Mouse (Mus musculus) megakaryocyte, embryonic 14.5 days (primary cell): ENCODE results near the gene Atp1a2. TPM values are rescaled to one million over a fixed set of nuclear protein-coding genes. Genes with fewer than 3 reads are reported as not detected.
A peak's percentile ranks its signal among the peaks of the same experiment; 100 is the strongest.

ENCODE experiments used
- H3K27me3 ChIP-seq: replicated peaks from 2 replicates; pipeline ENCODE3; 2012; ENCODE audit warnings: inconsistent platforms
- H3K36me3 ChIP-seq: replicated peaks from 2 replicates; pipeline ENCODE3; 2012; ENCODE audit warnings: low read length, inconsistent platforms, mixed read lengths
- H3K4me1 ChIP-seq: 2 replicates; pipeline ENCODE4 v1.6.1; 2012; ENCODE audit warnings: inconsistent platforms
- H3K4me3 ChIP-seq: replicated peaks from 2 replicates; pipeline ENCODE3; 2012; ENCODE audit warnings: moderate library complexity, mild to moderate bottlenecking, inconsistent platforms
- H3K9me3 ChIP-seq: 2 replicates; pipeline ENCODE4 v1.6.1; 2012; ENCODE audit warnings: inconsistent platforms
- FLI1 ChIP-seq: IDR thresholded peaks from 2 replicates; pipeline ENCODE4 v1.6.1; 2012; ENCODE audit warnings: low read length, inconsistent platforms, mixed read lengths
- GATA1 ChIP-seq: IDR thresholded peaks from 3 replicates; pipeline ENCODE4 v1.6.1; 2012; ENCODE audit warnings: mixed read lengths, low read length, inconsistent platforms, borderline replicate concordance
- polyA plus RNA-seq: library from polyadenylated mRNA; stranded (reverse); fragments of >175 nt; gene quantifications from 2 replicates; pipeline ENCODE4 v1.2.3, GENCODE M21; 2012; ENCODE audit warnings: low replicate concordance; ENCODE audit not compliant: insufficient read depth

Gene Atp1a2
- polyA plus RNA-seq, 1 experiment: 0.03 TPM

GRCm38 (mm10) chr1:172314911-172315310 is 17.0 kb upstream of the Atp1a2 start:
- Histone ChIP-seq H3K36me3 (peaks cover 39% of the 10 kb centered on the region), H3K4me1 (peaks cover 49% of the 10 kb centered on the region), H3K9me3 (no peaks in the 10 kb centered on the region), H3K4me3 (peak overlapping the region; percentile 38), H3K27me3 (peaks cover 10% of the 10 kb centered on the region)
- no peak for TF ChIP-seq GATA1
- TF ChIP-seq FLI1: no peak

- H3K4me3 ChIP-seq: peak overlapping the region; percentile 65
- peaks cover 56% of the 10 kb centered on the region for H3K4me1 ChIP-seq
- H3K36me3 ChIP-seq: peaks cover 29% of the 10 kb centered on the region
These were observed 15.9 kb upstream of the Atp1a2 start for GRCm38 (mm10) chr1:172313613-172314411.

DNA sequence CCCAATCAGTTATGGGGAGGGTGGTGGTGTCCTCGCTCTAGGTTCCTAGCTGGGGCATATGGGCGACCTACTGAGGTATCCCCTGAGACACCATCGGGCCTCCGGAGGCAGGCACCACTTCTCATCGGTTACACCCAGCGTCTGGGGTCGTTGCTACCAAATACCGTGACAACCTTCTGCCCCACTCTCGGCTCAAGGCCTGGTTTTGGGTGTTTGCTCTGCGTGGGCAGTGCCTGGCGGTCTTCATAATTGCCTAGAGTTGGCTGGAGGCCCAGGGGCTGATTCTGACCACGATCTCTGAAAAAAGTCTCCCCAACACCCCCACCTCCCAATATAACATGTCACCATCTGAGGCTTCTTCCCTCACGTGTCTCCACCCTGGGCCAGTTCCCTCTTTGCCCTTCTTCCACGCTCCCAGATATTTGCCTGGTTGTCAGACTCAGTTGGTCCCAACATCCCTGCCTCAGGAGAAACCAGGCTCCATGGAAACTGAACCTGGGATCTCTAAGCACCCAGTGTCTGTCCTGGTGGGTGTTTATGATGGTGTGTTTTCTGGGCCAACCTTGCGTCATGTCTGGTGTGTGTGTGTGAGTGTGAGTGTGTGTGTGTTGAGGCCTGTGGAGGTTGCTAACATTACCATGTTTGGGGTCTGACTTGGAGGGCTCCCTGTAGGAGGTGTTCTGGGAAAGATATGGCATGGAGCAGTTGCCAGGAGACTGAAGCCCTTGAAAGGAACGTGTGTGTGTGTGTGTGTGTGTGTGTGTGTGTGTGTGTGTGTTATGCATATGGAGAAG is 15.1 kb upstream of the Atp1a2 start:
- H3K9me3 ChIP-seq: no peaks in the 10 kb centered on the region
- H3K36me3 ChIP-seq: peaks cover 20% of the 10 kb centered on the region
- peaks cover 13% of the 10 kb centered on the region for H3K27me3 ChIP-seq
- TF ChIP-seq GATA1 (no peak), FLI1 (no peak)
- peaks cover 56% of the 10 kb centered on the region for H3K4me1 ChIP-seq
- peak overlapping the region; percentile 99 for H3K4me3 ChIP-seq

More at GRCm38 (mm10) chr1:172313613-172314411, 15.9 kb upstream of the Atp1a2 start:
- Histone ChIP-seq H3K27me3 (peaks cover 10% of the 10 kb centered on the region), H3K9me3 (no peaks in the 10 kb centered on the region)
- TF ChIP-seq GATA1 (no peak), FLI1 (no peak)

GRCm38 (mm10) chr1:172311921-172312767 is 14.3 kb upstream of the Atp1a2 start:
- Histone ChIP-seq H3K4me1 (peaks cover 58% of the 10 kb centered on the region), H3K9me3 (no peaks in the 10 kb centered on the region), H3K27me3 (peaks cover 17% of the 10 kb centered on the region), H3K36me3 (peaks cover 12% of the 10 kb centered on the region), H3K4me3 (peak overlapping the region; percentile 99)
- TF ChIP-seq FLI1: no peak
- TF ChIP-seq GATA1: no peak

GRCm38 (mm10) chr1:172311248-172311906 is 13.5 kb upstream of the Atp1a2 start:
- Histone ChIP-seq H3K27me3 (peaks cover 19% of the 10 kb centered on the region), H3K4me1 (peaks cover 66% of the 10 kb centered on the region), H3K36me3 (peaks cover 6% of the 10 kb centered on the region), H3K9me3 (no peaks in the 10 kb centered on the region), H3K4me3 (peak overlapping the region; percentile 99)
- TF ChIP-seq FLI1: no peak
- no peak for TF ChIP-seq GATA1

GRCm38 (mm10) chr1:172309699-172310398 is 12.0 kb upstream of the Atp1a2 start:
- Histone ChIP-seq H3K27me3 (peaks cover 16% of the 10 kb centered on the region), H3K9me3 (no peaks in the 10 kb centered on the region), H3K4me1 (peaks cover 72% of the 10 kb centered on the region), H3K36me3 (no peaks in the 10 kb centered on the region), H3K4me3 (peak overlapping the region; percentile 93)
- no peak for TF ChIP-seq FLI1

DNA sequence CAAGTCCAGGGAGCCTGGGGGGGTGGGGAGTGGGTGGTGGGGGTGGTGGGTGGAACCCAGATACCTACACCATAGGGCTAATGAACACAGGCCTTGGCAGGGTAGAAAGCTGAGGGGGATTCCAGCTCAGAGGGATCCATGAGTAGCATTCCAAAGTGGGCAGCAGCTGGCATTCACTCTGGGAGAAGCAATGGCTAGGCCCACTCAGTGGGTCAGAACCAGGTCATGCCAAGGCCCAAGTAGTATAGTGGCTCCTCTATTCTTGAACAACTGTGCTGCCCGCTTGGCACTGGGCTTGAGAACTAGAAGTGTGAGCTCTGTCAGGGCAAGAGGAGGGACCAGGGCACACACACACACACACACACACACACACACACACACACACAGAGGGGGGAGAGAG is 10.5 kb upstream of the Atp1a2 start:
- H3K36me3 ChIP-seq: no peaks in the 10 kb centered on the region
- H3K4me1 ChIP-seq: peaks cover 75% of the 10 kb centered on the region
- H3K9me3 ChIP-seq: no peaks in the 10 kb centered on the region
- no peak overlapping the region for H3K4me3 ChIP-seq
- no peak for TF ChIP-seq GATA1
- TF ChIP-seq FLI1: no peak
- peaks cover 20% of the 10 kb centered on the region for H3K27me3 ChIP-seq

DNA sequence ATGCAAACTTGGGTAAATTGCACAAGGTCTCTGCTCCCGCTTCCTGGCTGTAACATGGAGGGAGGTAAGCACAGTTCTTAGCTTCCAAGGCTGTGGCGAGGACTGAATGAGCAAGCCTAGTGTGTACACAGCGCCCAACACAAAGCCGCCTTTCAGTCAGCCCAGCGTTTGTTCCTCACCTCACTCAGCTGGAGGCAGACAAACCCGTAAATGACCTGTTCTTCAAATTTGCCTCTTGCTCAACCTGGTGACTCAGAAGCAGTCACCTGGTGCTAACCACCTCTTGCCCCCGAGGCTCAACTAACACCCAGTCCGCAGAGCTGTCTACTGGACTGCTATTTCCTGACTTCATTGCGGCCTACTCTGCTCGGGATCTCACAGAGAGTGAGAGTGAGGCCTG is 10.1 kb upstream of the Atp1a2 start:
- Histone ChIP-seq H3K36me3 (no peaks in the 10 kb centered on the region), H3K4me3 (no peak overlapping the region), H3K4me1 (peaks cover 75% of the 10 kb centered on the region), H3K27me3 (peaks cover 24% of the 10 kb centered on the region), H3K9me3 (no peaks in the 10 kb centered on the region)
- TF ChIP-seq FLI1 (no peak), GATA1 (no peak)

DNA sequence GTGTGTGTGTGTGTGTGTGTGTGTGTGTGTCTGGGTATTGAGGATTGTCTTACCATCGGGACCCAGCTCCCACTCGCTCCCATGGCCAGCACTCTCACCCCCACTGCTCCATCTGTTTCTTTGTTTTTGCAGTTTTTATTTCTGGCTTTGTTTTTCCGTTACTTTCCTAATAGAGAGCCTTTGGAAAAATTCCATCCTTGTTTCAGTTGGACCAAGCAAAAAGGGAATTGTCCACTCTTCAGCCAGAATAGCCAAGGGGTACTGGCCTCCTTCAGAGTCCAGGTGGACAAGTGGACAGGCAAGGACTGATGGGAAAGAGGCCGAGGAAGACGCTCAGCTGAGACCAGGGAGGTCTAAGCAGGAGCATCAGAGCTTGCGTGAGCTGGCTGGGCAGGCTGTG is 9.0 kb upstream of the Atp1a2 start:
- peaks cover 76% of the 10 kb centered on the region for H3K4me1 ChIP-seq
- peaks cover 32% of the 10 kb centered on the region for H3K27me3 ChIP-seq
- peak overlapping the region; percentile 50 for H3K4me3 ChIP-seq
- H3K9me3 ChIP-seq: no peaks in the 10 kb centered on the region
- TF ChIP-seq GATA1: no peak
- TF ChIP-seq FLI1: no peak
- H3K36me3 ChIP-seq: no peaks in the 10 kb centered on the region
